Mouse (Mus musculus) lung, embryonic 15.5 days (tissue): ENCODE results near the gene Tgfb3. TPM values are rescaled to one million over a fixed set of nuclear protein-coding genes. Genes with fewer than 3 reads are reported as not detected.

Experiments used
- ATAC-seq: fragments of 200-750 bp; cut with Nextera tagmentation; 2 replicates; pipeline ENCODE4 v1.8.0; 2017; ENCODE audit warnings: moderate number of reproducible peaks, borderline replicate concordance; ENCODE audit not compliant: low FRiP score, low TSS enrichment; ENCODE audit errors: extremely low read depth
- H3K27ac ChIP-seq: fragments of 300-500 bp; sonication (generic); 2 replicates; pipeline ENCODE4 v1.5.1; 2015; ENCODE audit warnings: moderate library complexity, mild to moderate bottlenecking, inconsistent platforms
- H3K27me3 ChIP-seq: fragments of 300-500 bp; sonication (generic); 2 replicates; pipeline ENCODE4 v1.6.1; 2015; ENCODE audit warnings: inconsistent platforms
- H3K36me3 ChIP-seq: fragments of 300-500 bp; sonication (generic); 2 replicates; pipeline ENCODE4 v1.6.1; 2015; ENCODE audit warnings: inconsistent platforms
- H3K4me1 ChIP-seq: fragments of 300-500 bp; sonication (generic); 2 replicates; pipeline ENCODE4 v1.6.1; 2015; ENCODE audit warnings: inconsistent platforms
- H3K4me2 ChIP-seq: fragments of 300-500 bp; sonication (generic); 2 replicates; pipeline ENCODE4 v1.6.1; 2015; ENCODE audit warnings: inconsistent platforms, mild to moderate bottlenecking, moderate library complexity
- H3K4me3 ChIP-seq: fragments of 300-500 bp; sonication (generic); 2 replicates; pipeline ENCODE4 v1.5.1; 2015; ENCODE audit warnings: mild to moderate bottlenecking, inconsistent platforms
- H3K9ac ChIP-seq: fragments of 300-500 bp; sonication (generic); 2 replicates; pipeline ENCODE4 v1.6.1; 2015; ENCODE audit warnings: inconsistent platforms
- H3K9me3 ChIP-seq: fragments of 300-500 bp; sonication (generic); 2 replicates; pipeline ENCODE4 v1.6.1; 2016; ENCODE audit warnings: inconsistent platforms
- WGBS: fragments of 180-500 bp; shearing (Covaris S2); methylation state at CpG from one replicate; pipeline ENCODE4 v1.1.7; 2015; 5-methylcytosine and 5-hydroxymethylcytosine counted together
- polyA plus RNA-seq: library from polyadenylated mRNA; unstranded; fragments of >200 nt; fragmentation: Nextera tagmentation; extraction: Ambion mirVana; gene quantifications from 2 replicates; pipeline ENCODE4 v1.2.1, GENCODE M21; 2015

Tgfb3 gene
- polyA plus RNA-seq = 51.1 and 51.8 TPM in 2 replicates

- ATAC-seq = peak; percentile 85
- H3K36me3 ChIP-seq = no peaks in the 10 kb centered on the region
- WGBS = 1% methylated on average over 25 of the region's 25 CpGs
- H3K4me1 ChIP-seq = peaks cover 44% of the 10 kb centered on the region
- H3K27me3 ChIP-seq = no peaks in the 10 kb centered on the region
- H3K4me3 ChIP-seq = peak within 1 kb of the TSS; percentile 49
- H3K27ac ChIP-seq = peak within 1 kb of the TSS; percentile 96
- H3K9ac ChIP-seq = peak within 1 kb of the TSS; percentile 63
- no peaks in the 10 kb centered on the region for H3K9me3 ChIP-seq
- peak within 1 kb of the TSS; percentile 81 for H3K4me2 ChIP-seq
Observed at GRCm38 (mm10) chr12:86078553-86079201, at the start of gene Tgfb3. Tgfb3 (minus strand) TSS chr12:86079041.

- 27% methylated on average over 6 of the region's 6 CpGs for WGBS
Observed at GRCm38 (mm10) chr12:86128122-86128521, 49.3 kb upstream of the Tgfb3 start.

GRCm38 (mm10) chr12:86124016-86124415, 45.2 kb upstream of the Tgfb3 start:
- H3K27ac ChIP-seq = no peak overlapping the region
- 81% methylated on average over 6 of the region's 6 CpGs for WGBS
- ATAC-seq = no peak
- H3K4me3 ChIP-seq = no peak overlapping the region
- H3K9me3 ChIP-seq = no peaks in the 10 kb centered on the region
- H3K36me3 ChIP-seq = no peaks in the 10 kb centered on the region
- H3K9ac ChIP-seq = no peak overlapping the region
- H3K27me3 ChIP-seq = no peaks in the 10 kb centered on the region
- H3K4me2 ChIP-seq = no peak overlapping the region
- no peaks in the 10 kb centered on the region for H3K4me1 ChIP-seq

More at GRCm38 (mm10) chr12:86128122-86128521, 49.3 kb upstream of the Tgfb3 start:
- Histone ChIP-seq H3K36me3 (no peaks in the 10 kb centered on the region), H3K27ac (no peak overlapping the region), H3K27me3 (no peaks in the 10 kb centered on the region), H3K4me2 (no peak overlapping the region), H3K4me3 (no peak overlapping the region), H3K9ac (no peak overlapping the region), H3K4me1 (no peaks in the 10 kb centered on the region), H3K9me3 (no peaks in the 10 kb centered on the region)
- no peak for ATAC-seq

GRCm38 (mm10) chr12:86116295-86116835, 37.5 kb upstream of the Tgfb3 start:
- Histone ChIP-seq H3K9ac (no peak overlapping the region), H3K36me3 (no peaks in the 10 kb centered on the region), H3K4me3 (no peak overlapping the region), H3K9me3 (no peaks in the 10 kb centered on the region), H3K27ac (no peak overlapping the region), H3K4me2 (no peak overlapping the region), H3K27me3 (no peaks in the 10 kb centered on the region), H3K4me1 (no peaks in the 10 kb centered on the region)
- ATAC-seq = no peak
- WGBS = 74% methylated on average over 15 of the region's 15 CpGs

- H3K4me3 ChIP-seq = no peak overlapping the region
- H3K9me3 ChIP-seq = no peaks in the 10 kb centered on the region
- no peak overlapping the region for H3K9ac ChIP-seq
- 93% methylated on average over 2 of the region's 2 CpGs for WGBS
- H3K4me2 ChIP-seq = no peak overlapping the region
- H3K4me1 ChIP-seq = no peaks in the 10 kb centered on the region
- ATAC-seq = no peak
- H3K27ac ChIP-seq = no peak overlapping the region
- no peaks in the 10 kb centered on the region for H3K27me3 ChIP-seq
- H3K36me3 ChIP-seq = no peaks in the 10 kb centered on the region
Observed at GRCm38 (mm10) chr12:86110637-86111036, 31.8 kb upstream of the Tgfb3 start.

- H3K27ac ChIP-seq = no peak overlapping the region
- H3K27me3 ChIP-seq = no peaks in the 10 kb centered on the region
- no peak for ATAC-seq
- no peak overlapping the region for H3K9ac ChIP-seq
- H3K4me3 ChIP-seq = no peak overlapping the region
- H3K9me3 ChIP-seq = no peaks in the 10 kb centered on the region
- H3K36me3 ChIP-seq = no peaks in the 10 kb centered on the region
- peaks cover 3% of the 10 kb centered on the region for H3K4me1 ChIP-seq
- H3K4me2 ChIP-seq = no peak overlapping the region
- WGBS = 78% methylated on average over 4 of the region's 4 CpGs
Observed at GRCm38 (mm10) chr12:86109531-86109930, 30.7 kb upstream of the Tgfb3 start.

- Histone ChIP-seq H3K9me3 (no peaks in the 10 kb centered on the region), H3K4me3 (no peak overlapping the region), H3K9ac (no peak overlapping the region), H3K4me2 (no peak overlapping the region), H3K27ac (no peak overlapping the region), H3K36me3 (no peaks in the 10 kb centered on the region), H3K27me3 (no peaks in the 10 kb centered on the region), H3K4me1 (peaks cover 19% of the 10 kb centered on the region)
- WGBS = 60% methylated on average over 7 of the region's 7 CpGs
- no peak for ATAC-seq
Observed at GRCm38 (mm10) chr12:86107645-86108044, 28.8 kb upstream of the Tgfb3 start.

- Histone ChIP-seq H3K27ac (no peak overlapping the region), H3K36me3 (no peaks in the 10 kb centered on the region), H3K4me3 (no peak overlapping the region), H3K4me1 (peaks cover 21% of the 10 kb centered on the region), H3K9me3 (no peaks in the 10 kb centered on the region), H3K4me2 (no peak overlapping the region), H3K27me3 (no peaks in the 10 kb centered on the region), H3K9ac (no peak overlapping the region)
- no peak for ATAC-seq
- WGBS = 86% methylated on average over 9 of the region's 9 CpGs
Observed at GRCm38 (mm10) chr12:86106086-86106485, 27.2 kb upstream of the Tgfb3 start.

- H3K9me3 ChIP-seq = no peaks in the 10 kb centered on the region
- no peak for ATAC-seq
- no peak overlapping the region for H3K4me2 ChIP-seq
- no peaks in the 10 kb centered on the region for H3K36me3 ChIP-seq
- peaks cover 21% of the 10 kb centered on the region for H3K4me1 ChIP-seq
- no peak overlapping the region for H3K27ac ChIP-seq
- H3K27me3 ChIP-seq = no peaks in the 10 kb centered on the region
- no peak overlapping the region for H3K9ac ChIP-seq
- 66% methylated on average over 7 of the region's 10 CpGs for WGBS
- H3K4me3 ChIP-seq = no peak overlapping the region
Observed at GRCm38 (mm10) chr12:86105546-86105945, 26.7 kb upstream of the Tgfb3 start.

- Histone ChIP-seq H3K36me3 (no peaks in the 10 kb centered on the region), H3K9me3 (no peaks in the 10 kb centered on the region), H3K9ac (no peak overlapping the region), H3K4me3 (no peak overlapping the region), H3K27me3 (no peaks in the 10 kb centered on the region), H3K4me2 (no peak overlapping the region), H3K4me1 (peaks cover 21% of the 10 kb centered on the region), H3K27ac (peak overlapping the region; percentile 60)
- 29% methylated on average over 11 of the region's 11 CpGs for WGBS
- ATAC-seq = peak; percentile 74
Observed at GRCm38 (mm10) chr12:86104297-86104696, 25.5 kb upstream of the Tgfb3 start.

- no peak overlapping the region for H3K9ac ChIP-seq
Observed at GRCm38 (mm10) chr12:86103852-86104251, 25.0 kb upstream of the Tgfb3 start.

GRCm38 (mm10) chr12:86103391-86103790, 24.6 kb upstream of the Tgfb3 start:
- Histone ChIP-seq H3K4me2 (no peak overlapping the region), H3K27me3 (no peaks in the 10 kb centered on the region), H3K4me3 (no peak overlapping the region), H3K9ac (no peak overlapping the region), H3K27ac (peak overlapping the region; percentile 60), H3K4me1 (peaks cover 21% of the 10 kb centered on the region), H3K9me3 (no peaks in the 10 kb centered on the region), H3K36me3 (no peaks in the 10 kb centered on the region)
- 37% methylated on average over 11 of the region's 11 CpGs for WGBS
- no peak for ATAC-seq

More at GRCm38 (mm10) chr12:86103852-86104251, 25.0 kb upstream of the Tgfb3 start:
- Histone ChIP-seq H3K4me3 (no peak overlapping the region), H3K36me3 (no peaks in the 10 kb centered on the region), H3K27ac (peak overlapping the region; percentile 60), H3K4me1 (peaks cover 21% of the 10 kb centered on the region), H3K27me3 (no peaks in the 10 kb centered on the region), H3K9me3 (no peaks in the 10 kb centered on the region), H3K4me2 (no peak overlapping the region)
- no peak for ATAC-seq
- 24% methylated on average over 8 of the region's 8 CpGs for WGBS
